Mouse (Mus musculus) spleen, adult 2 months (tissue): Measurements from ENCODE around the gene Ntpcr.

Experiments
- CTCF ChIP-seq: fragments of 200-500 bp; IDR thresholded peaks from 2 replicates; pipeline ENCODE4 v1.5.1; 2011; ENCODE audit warnings: mild to moderate bottlenecking, inconsistent platforms; ENCODE audit not compliant: insufficient read depth, insufficient read length, insufficient replicate concordance; ENCODE audit errors: extremely low read depth
- POLR2A ChIP-seq: fragments of 200-500 bp; IDR thresholded peaks from 2 replicates; pipeline ENCODE4 v1.6.1; 2011; ENCODE audit warnings: low read depth, low read length, inconsistent platforms

- TF ChIP-seq CTCF (no peak), POLR2A (no peak)
Observed at GRCm38 (mm10) chr8:125685216-125685760, 44.5 kb upstream of the Ntpcr start.
